ENCODE assay signal across 21 mouse cellular contexts in the genomic region with DNA sequence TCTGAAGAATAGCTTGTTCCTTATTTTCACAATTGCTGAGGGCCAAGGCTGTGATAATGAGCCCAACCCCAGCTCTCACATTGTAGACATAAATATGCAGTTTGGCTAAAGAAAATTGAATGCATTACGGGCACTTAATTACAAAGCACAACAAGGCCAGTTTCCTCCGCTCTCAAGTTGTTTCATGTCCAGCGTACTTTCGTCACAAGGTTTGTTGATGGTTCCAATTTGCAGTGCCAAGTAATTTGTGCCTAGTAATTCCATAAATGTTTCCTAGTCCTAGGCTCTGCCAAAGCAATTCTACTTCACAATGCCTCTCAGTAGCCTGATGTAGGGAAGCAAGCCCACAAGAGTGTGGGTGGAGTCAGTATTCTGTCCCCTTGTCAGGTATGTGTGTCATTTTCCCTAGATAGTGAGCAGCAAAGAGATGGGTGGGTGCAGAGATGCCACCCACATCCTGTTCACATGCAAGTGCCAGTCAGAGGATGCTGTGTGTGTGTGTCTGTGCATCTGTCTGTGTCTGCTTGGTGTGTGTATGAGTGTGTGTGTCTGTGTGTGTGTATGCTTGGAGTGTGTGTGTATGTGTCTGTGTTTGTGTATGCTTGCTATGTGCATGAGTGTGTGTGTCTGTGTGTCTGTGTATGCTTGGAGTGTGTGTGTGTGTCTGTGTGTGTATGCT.
DNase-seq lines count a peak whose midpoint lies in the region; ATAC-seq and TF ChIP-seq lines count a peak whose summit lies in the region.
"Had no signal": no experiment of that assay in that cellular context is flagged by ENCODE, and none has a peak within 500 bp of the region (broad histone marks: within the 10 kb centered on the region; RNA-seq: fewer than 3 reads in every experiment).

No protein-coding gene starts in this region.

- peaks cover 21% of the 10 kb centered on the region for H3K4me1 ChIP-seq in forebrain, embryonic 12.5 days
- H3K4me1 ChIP-seq in forebrain, embryonic 11.5 days (replicated peaks; ENCODE audit: control insufficient read depth, insufficient read depth, low read length): peaks cover 3% of the 10 kb centered on the region; the same call in 1 of the 2 replicates
- H3K4me1 ChIP-seq in lung, postnatal 0 days (ENCODE audit: insufficient read depth, low read depth, low read length): no peaks in the 10 kb centered on the region; the same call in 1 of the 2 replicates
- no peaks in the 10 kb centered on the region for H3K4me1 ChIP-seq in lung, adult 2 months (ENCODE audit: control insufficient read depth, insufficient read depth, low read length)
- H3K4me1 ChIP-seq: hindbrain, embryonic 13.5 days; limb, embryonic 13.5 days; stomach, embryonic 15.5 days had no signal

- 62% methylated on average over 4 of the region's 4 CpGs for WGBS in forebrain, embryonic 12.5 days
- WGBS in forebrain, embryonic 11.5 days: 83% methylated on average over 4 of the region's 4 CpGs
- 73% methylated on average over 4 of the region's 4 CpGs for WGBS in lung, postnatal 0 days
- 52% methylated on average over 4 of the region's 4 CpGs for WGBS in lung, adult 2 months

- no peak for TF ChIP-seq POLR2A in lung, adult 2 months (IDR thresholded peaks at IDR 0.05; ENCODE audit: borderline replicate concordance, extremely low read depth, low read depth, low read length)

- no peak overlapping the region for H3K27ac ChIP-seq in forebrain, embryonic 12.5 days
- H3K27ac ChIP-seq in forebrain, embryonic 11.5 days (ENCODE audit: low read depth, low read length): no peak overlapping the region
- H3K27ac ChIP-seq in lung, postnatal 0 days (ENCODE audit: low read length): no peak overlapping the region
- no peak overlapping the region for H3K27ac ChIP-seq in left cerebral cortex, adult 2 months
- H3K27ac ChIP-seq: heart, adult 2 months; hindbrain, embryonic 13.5 days; limb, embryonic 13.5 days; liver, embryonic 14.5 days; midbrain, embryonic 12.5 days; stomach, embryonic 15.5 days had no signal

- H3K4me3 ChIP-seq in forebrain, embryonic 12.5 days (replicated peaks): no peak overlapping the region
- H3K4me3 ChIP-seq in forebrain, embryonic 11.5 days (ENCODE audit: low read depth, low read length): no peak overlapping the region
- no peak overlapping the region for H3K4me3 ChIP-seq in lung, postnatal 0 days (ENCODE audit: low read depth, low read length)
- no peak overlapping the region for H3K4me3 ChIP-seq in lung, adult 2 months (replicated peaks; ENCODE audit: extremely low read depth, low read depth, low read length)
- H3K4me3 ChIP-seq in left cerebral cortex, adult 2 months: no peak overlapping the region
- H3K4me3 ChIP-seq: heart, adult 2 months; hindbrain, embryonic 13.5 days; limb, embryonic 13.5 days; midbrain, embryonic 12.5 days; stomach, embryonic 15.5 days had no signal

- intact Hi-C loops in left cerebral cortex, adult 2 months (cut with DNase I): no loop called here

- no peak for DNase-seq in forebrain, embryonic 11.5 days (ENCODE audit: low spot score)
- peak; percentile 14 for DNase-seq in lung, postnatal 0 days (ENCODE audit: low spot score)
- no peak for DNase-seq in lung, adult 2 months
- DNase-seq in thymus, postnatal 14 days: peak; percentile 8
- no peak for DNase-seq in thymus, postnatal 10 days (ENCODE audit: low spot score in 2 of 2)
- no peak for DNase-seq in embryo, embryonic 11 days
- no peak for DNase-seq in left cerebral cortex, adult 2 months (ENCODE audit: extremely low spot score in 1 of 2, low spot score in 2 of 2)
- DNase-seq: adrenal gland, postnatal 25 days; cerebellum, adult 8-10 months; gastrocnemius, postnatal 14 days; heart, adult 2 months; kidney, adult 11 months; kidney, postnatal 25 days; layer of hippocampus, adult 9-11 months; thymus, adult 2 months had no signal

- TF ChIP-seq CTCF in lung, postnatal 0 days (IDR thresholded peaks at IDR 0.05): no peak
- no peak for TF ChIP-seq CTCF in lung, adult 2 months (IDR thresholded peaks at IDR 0.05; ENCODE audit: insufficient read depth, low read length)
- no peak for TF ChIP-seq CTCF in left cerebral cortex, adult 2 months (IDR thresholded peaks at IDR 0.05)

- no peaks in the 10 kb centered on the region for H3K27me3 ChIP-seq in forebrain, embryonic 12.5 days
- no peaks in the 10 kb centered on the region for H3K27me3 ChIP-seq in forebrain, embryonic 11.5 days (ENCODE audit: control insufficient read depth, insufficient read depth, low read length)
- H3K27me3 ChIP-seq in lung, postnatal 0 days (replicated peaks; ENCODE audit: insufficient read depth, low read length): no peaks in the 10 kb centered on the region
- H3K27me3 ChIP-seq: hindbrain, embryonic 13.5 days; limb, embryonic 13.5 days; midbrain, embryonic 12.5 days; stomach, embryonic 15.5 days had no signal

- H3K36me3 ChIP-seq in forebrain, embryonic 12.5 days (replicated peaks): no peaks in the 10 kb centered on the region
- no peaks in the 10 kb centered on the region for H3K36me3 ChIP-seq in forebrain, embryonic 11.5 days (ENCODE audit: control insufficient read depth, insufficient read depth, low read length)
- no peaks in the 10 kb centered on the region for H3K36me3 ChIP-seq in lung, postnatal 0 days (ENCODE audit: insufficient read depth, low read length)
- H3K36me3 ChIP-seq: hindbrain, embryonic 13.5 days; limb, embryonic 13.5 days; midbrain, embryonic 12.5 days; stomach, embryonic 15.5 days had no signal

- ATAC-seq in forebrain, embryonic 12.5 days (ENCODE audit: low FRiP score): peak; percentile 23; the same call in 1 of the 2 replicates
- no peak for ATAC-seq in forebrain, embryonic 11.5 days (replicated peaks; ENCODE audit: low FRiP score)
- no peak for ATAC-seq in lung, postnatal 0 days

- TF ChIP-seq EP300 in lung, postnatal 0 days (IDR thresholded peaks at IDR 0.05): no peak

- H3K9me3 ChIP-seq in forebrain, embryonic 12.5 days: no peaks in the 10 kb centered on the region
- no peaks in the 10 kb centered on the region for H3K9me3 ChIP-seq in forebrain, embryonic 11.5 days (ENCODE audit: control insufficient read depth, low read length)
- no peaks in the 10 kb centered on the region for H3K9me3 ChIP-seq in lung, postnatal 0 days (ENCODE audit: low read length)
- H3K9me3 ChIP-seq: hindbrain, embryonic 13.5 days; limb, embryonic 13.5 days; midbrain, embryonic 12.5 days; stomach, embryonic 15.5 days had no signal

- no peak overlapping the region for H3K9ac ChIP-seq in forebrain, embryonic 12.5 days
- H3K9ac ChIP-seq in forebrain, embryonic 11.5 days (ENCODE audit: low read length): no peak overlapping the region
- H3K9ac ChIP-seq in lung, postnatal 0 days (replicated peaks; ENCODE audit: low read depth): no peak overlapping the region
- H3K9ac ChIP-seq: hindbrain, embryonic 13.5 days; limb, embryonic 13.5 days; liver, embryonic 14.5 days; midbrain, embryonic 12.5 days; stomach, embryonic 15.5 days had no signal

- no peak overlapping the region for H3K4me2 ChIP-seq in forebrain, embryonic 12.5 days
- no peak overlapping the region for H3K4me2 ChIP-seq in forebrain, embryonic 11.5 days (ENCODE audit: low read depth, low read length, severe bottlenecking)
- no peak overlapping the region for H3K4me2 ChIP-seq in lung, postnatal 0 days (replicated peaks; ENCODE audit: low read depth, low read length)
- H3K4me2 ChIP-seq: hindbrain, embryonic 13.5 days; limb, embryonic 13.5 days; midbrain, embryonic 12.5 days; stomach, embryonic 15.5 days had no signal

Comparison
In these comparisons a context has a peak if more than half of its experiments do, and no peak if none do; other contexts are left out.
1. DNase-seq: peak in lung, postnatal 0 days (single experiment) and thymus, postnatal 14 days (single experiment); none in forebrain, embryonic 11.5 days (single experiment), lung, adult 2 months (single experiment), thymus, postnatal 10 days (0 of 2), embryo, embryonic 11 days (single experiment) and left cerebral cortex, adult 2 months (0 of 2).